Mouse (Mus musculus) spleen, adult 2 months (tissue): ENCODE data around the gene Pdpk1.

Experiments
- CTCF ChIP-seq: fragments of 200-500 bp; IDR thresholded peaks from 2 replicates; pipeline ENCODE4 v1.5.1; 2011; ENCODE audit warnings: mild to moderate bottlenecking, inconsistent platforms; ENCODE audit not compliant: insufficient read depth, insufficient read length, insufficient replicate concordance; ENCODE audit errors: extremely low read depth
- POLR2A ChIP-seq: fragments of 200-500 bp; IDR thresholded peaks from 2 replicates; pipeline ENCODE4 v1.6.1; 2011; ENCODE audit warnings: low read depth, low read length, inconsistent platforms

DNA sequence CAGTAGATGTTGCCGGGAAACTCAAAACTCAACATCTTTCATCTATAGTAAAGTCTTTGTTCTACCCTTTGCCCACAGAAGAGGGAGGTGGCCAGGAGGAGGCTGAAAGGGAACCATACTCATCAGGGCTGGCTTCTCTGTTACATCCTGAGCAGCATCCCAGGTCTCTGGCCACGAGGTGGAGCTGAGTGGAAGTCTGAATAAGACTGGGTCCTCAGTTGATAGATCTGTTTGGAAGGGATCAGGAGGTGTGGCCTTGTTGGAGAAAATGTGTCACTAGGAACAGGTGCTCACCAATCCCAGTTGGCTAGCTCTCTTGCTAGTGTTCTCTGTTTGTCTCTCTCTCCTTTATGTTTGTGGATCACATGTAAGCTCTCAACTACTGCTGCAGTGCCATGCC, 44.6 kb upstream of the Pdpk1 start:
- TF ChIP-seq POLR2A = no peak
- no peak for TF ChIP-seq CTCF
